Mouse (Mus musculus): ENCODE data around the gene Apobec2. TPM values are rescaled to one million over a fixed set of nuclear protein-coding genes. Genes with fewer than 3 reads are reported as not detected.

Apobec2 gene
- polyA plus RNA-seq, 1 experiment, result 0.92 TPM

DNA sequence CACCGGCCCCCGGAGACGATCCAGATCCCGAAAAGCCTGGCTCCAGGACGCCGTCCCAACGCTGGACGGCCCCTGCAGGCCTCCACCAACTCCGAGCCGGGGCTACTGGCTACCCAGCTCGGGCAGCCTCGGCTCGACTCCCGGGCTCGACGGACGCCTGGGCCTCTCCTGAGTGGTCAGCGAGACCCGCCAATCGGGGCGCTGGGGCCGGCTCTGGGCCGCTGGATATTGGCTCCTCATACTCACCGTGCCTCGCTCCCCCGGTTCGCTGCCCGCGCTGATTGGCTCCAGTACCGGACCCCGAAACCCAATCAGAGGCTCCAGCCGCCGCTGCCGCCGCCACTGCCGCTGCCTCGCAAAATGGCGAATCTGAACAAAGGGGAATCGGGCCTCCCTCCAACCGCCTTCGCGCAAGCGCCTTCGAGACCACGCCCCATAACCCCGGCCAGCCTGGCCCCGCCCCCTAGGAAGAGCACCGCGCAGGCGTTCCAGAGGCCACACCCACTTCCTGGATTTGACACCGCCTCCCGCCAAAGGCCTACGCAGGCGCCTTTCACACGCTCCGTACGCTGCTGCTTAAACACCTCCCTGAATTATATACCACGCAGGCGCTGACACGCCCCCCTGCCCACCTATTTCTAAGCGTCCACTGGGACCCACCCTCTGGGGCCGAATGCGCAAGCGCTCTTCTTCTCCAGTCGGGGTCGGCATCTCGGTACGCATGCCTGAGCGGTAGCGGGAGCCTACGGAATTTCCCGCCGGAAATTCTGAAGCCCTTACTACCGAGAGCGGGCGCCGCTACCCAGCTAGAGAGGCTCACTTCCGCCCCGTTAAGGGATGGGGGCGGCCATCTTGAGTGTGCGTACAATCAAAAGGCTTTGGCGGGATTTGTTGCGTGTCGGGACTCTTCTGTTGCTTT, 23.1 kb downstream of the Apobec2 start, which contains the start of the genes Nfya and Oard1:
Gene Nfya (minus strand): TSS at position 527 of the 919 bp plus-strand sequence.
Gene Oard1 (plus strand): TSS at position 635 of the 919 bp plus-strand sequence.
- peak; percentile 87 for DNase-seq (ENCODE audit: low read depth)

- no peak for DNase-seq (ENCODE audit: low read depth)
Measured at GRCm38 (mm10) chr17:48408526-48409291, 24.0 kb downstream of the Apobec2 start.

- no peak for DNase-seq (ENCODE audit: low read depth)
Measured at GRCm38 (mm10) chr17:48407910-48408525, 24.7 kb downstream of the Apobec2 start.

DNA sequence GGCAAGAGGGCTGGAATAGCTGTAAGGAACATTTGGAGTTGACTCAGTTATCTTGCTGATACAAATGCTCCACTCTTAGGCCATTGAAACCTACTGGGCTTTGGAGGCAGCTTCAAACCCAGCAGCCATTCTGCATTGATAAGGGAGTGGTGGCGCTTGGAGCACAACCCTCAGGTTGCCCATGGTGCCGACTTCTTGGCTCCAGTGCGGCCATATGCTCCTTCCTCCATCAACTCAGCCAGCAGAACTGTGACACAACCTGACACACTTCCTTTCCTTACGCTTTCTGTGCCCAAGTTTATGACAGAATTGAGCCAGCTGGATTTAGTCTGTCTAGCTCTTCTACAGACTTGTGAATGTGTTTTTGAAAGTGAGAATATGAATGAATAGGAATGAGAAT, 25.6 kb downstream of the Apobec2 start:
- DNase-seq (ENCODE audit: low read depth), result no peak

GRCm38 (mm10) chr17:48404706-48405105, 28.0 kb downstream of the Apobec2 start:
- DNase-seq (ENCODE audit: low read depth), result no peak

- DNase-seq (ENCODE audit: low read depth), result no peak
Measured at GRCm38 (mm10) chr17:48403848-48404247, 28.9 kb downstream of the Apobec2 start.

DNA sequence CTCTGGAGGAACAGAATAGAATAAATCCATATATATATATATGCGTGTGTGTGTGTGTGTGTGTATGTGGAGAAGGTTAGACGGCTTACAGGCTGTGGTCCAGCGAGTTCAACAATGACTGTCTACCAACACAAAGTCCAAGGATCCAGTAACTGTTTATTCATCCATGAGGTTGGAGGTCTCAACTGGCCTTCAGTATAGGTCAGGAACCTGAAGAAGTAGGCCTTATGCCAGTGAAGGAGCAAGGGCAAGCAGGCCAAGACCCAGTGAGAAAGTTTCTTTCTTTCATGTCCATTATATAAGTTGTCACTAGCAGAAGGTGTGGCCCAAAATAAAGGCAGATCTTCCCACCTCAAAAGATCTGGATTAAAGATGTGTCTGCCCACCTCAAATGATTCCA, 30.0 kb downstream of the Apobec2 start:
- no peak for DNase-seq (ENCODE audit: low read depth)

- DNase-seq (ENCODE audit: low read depth), result no peak
Measured at GRCm38 (mm10) chr17:48401710-48402109, 31.0 kb downstream of the Apobec2 start.

GRCm38 (mm10) chr17:48392616-48393015, 40.1 kb downstream of the Apobec2 start:
- DNase-seq (ENCODE audit: low read depth), result no peak

DNA sequence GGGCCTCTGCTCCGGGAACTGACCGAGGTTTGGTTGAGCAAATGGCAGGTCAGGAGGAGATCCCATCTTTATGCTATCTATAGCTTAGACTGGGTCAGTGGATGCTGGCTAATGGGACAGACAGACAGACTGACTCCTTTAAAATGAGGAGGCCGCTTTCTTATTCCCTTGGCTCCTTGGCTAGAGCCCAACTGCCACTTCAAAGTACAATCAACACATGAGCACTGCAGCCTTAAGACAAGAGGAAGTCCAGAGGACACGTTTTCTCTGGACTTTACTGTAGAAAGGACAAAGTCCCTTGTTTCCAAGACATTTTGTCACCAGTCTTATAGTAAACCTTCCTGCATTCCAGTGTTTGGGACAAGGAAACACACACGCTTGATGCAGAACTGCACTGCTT, 41.3 kb downstream of the Apobec2 start:
- DNase-seq (ENCODE audit: low read depth), result no peak

- DNase-seq (ENCODE audit: low read depth), result no peak
Measured at GRCm38 (mm10) chr17:48389442-48389841, 43.3 kb downstream of the Apobec2 start.

- DNase-seq (ENCODE audit: low read depth), result no peak
Measured at GRCm38 (mm10) chr17:48388666-48389065, 44.1 kb downstream of the Apobec2 start.

- DNase-seq (ENCODE audit: low read depth), result no peak
Measured at GRCm38 (mm10) chr17:48385786-48386461, 46.8 kb downstream of the Apobec2 start.

- no peak for DNase-seq (ENCODE audit: low read depth)
Measured at GRCm38 (mm10) chr17:48379050-48379449, 53.7 kb downstream of the Apobec2 start.

GRCm38 (mm10) chr17:48376102-48376501, 56.6 kb downstream of the Apobec2 start:
- DNase-seq (ENCODE audit: low read depth), result no peak

DNA sequence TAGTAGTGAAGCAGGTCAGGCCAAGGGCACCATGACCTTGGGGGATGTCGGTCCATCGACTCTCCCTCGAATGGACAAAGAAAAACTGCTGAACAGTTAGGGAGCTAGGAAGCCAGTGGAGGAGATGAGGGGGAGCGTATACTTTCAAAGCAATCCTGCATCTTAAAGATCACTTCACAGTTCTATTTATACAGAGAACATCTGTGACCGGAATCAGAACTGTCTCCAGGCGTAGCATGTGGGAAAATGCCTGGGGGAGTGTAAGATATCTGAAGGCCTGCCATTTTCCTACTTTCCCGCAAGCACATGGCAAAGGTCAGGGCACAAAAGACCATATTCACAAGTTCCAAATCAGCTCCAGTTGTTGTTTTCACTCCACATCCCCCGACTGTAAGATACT, 59.7 kb downstream of the Apobec2 start:
- DNase-seq (ENCODE audit: low read depth), result no peak

DNA sequence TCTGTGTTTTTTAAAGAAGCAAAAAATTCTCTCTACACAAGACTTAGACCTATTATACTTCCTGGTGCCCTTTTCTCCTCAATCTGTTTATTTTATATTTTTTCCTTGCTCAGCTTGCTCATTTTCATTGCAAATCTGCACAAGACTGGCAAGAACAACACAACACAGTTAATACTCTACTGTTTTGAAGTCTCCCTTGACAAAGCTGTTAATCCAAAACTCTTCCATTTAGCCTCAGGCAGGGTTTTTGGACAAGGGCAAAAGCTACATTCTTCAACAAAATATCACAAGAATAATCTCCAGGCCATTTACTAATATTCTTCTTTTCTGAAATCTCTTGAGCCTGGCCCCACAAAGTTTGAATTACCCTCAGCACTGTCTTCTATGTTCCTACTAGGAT, 61.1 kb downstream of the Apobec2 start:
- no peak for DNase-seq (ENCODE audit: low read depth)
